Mouse (Mus musculus) CH12.LX (cell line): ENCODE measurements around the gene St14. TPM values are rescaled to one million over a fixed set of nuclear protein-coding genes. Genes with fewer than 3 reads are reported as not detected.

Experiments used
- DNase-seq: peaks from one replicate; pipeline ENCODE4 v3.0.0-alpha.2; 2013; ENCODE audit errors: extremely low read depth
- H3K27ac ChIP-seq: 2 replicates; pipeline ENCODE4 v1.5.1; 2012; ENCODE audit warnings: low read depth, mild to moderate bottlenecking, control low read depth, moderate library complexity; ENCODE audit not compliant: insufficient read depth
- H3K27me3 ChIP-seq: replicated peaks from 2 replicates; pipeline ENCODE3; 2012; ENCODE audit warnings: inconsistent platforms
- H3K36me3 ChIP-seq, 2 experiments: replicated peaks in 1 of 2; 2 replicates each; pipeline versions ENCODE3 to v1.6.1; 2012; ENCODE audit warnings: inconsistent platforms in 1 of 2, low read length in 1 of 2, mild to moderate bottlenecking in 1 of 2, mixed read lengths in 1 of 2, moderate library complexity in 1 of 2; ENCODE audit not compliant: control insufficient read depth in 1 of 2, insufficient read depth in 1 of 2
- H3K4me1 ChIP-seq, 2 experiments: 2 replicates each; pipeline ENCODE4 v1.6.1; 2012; ENCODE audit warnings: inconsistent platforms in 1 of 2, moderate library complexity in 1 of 2; ENCODE audit not compliant: insufficient read depth in 2 of 2, control insufficient read depth in 1 of 2
- H3K4me2 ChIP-seq: 2 replicates; pipeline ENCODE4 v1.6.1; 2012; ENCODE audit warnings: low read depth, mild to moderate bottlenecking, control low read depth; ENCODE audit not compliant: poor library complexity, insufficient read depth, severe bottlenecking
- H3K4me3 ChIP-seq, 3 experiments: fragments of 150-350 bp in 1 of 3; sonication (generic) in 1 of 3; replicated peaks in 1 of 3; 2 replicates each; pipeline versions ENCODE3 to v1.5.1; 2011 to 2012; ENCODE audit warnings: low read depth in 2 of 3, low read length in 2 of 3, mild to moderate bottlenecking in 2 of 3, moderate library complexity in 2 of 3, control low read depth in 1 of 3, improper control_type of control experiment in 1 of 3, inconsistent platforms in 1 of 3, mixed read lengths in 1 of 3; ENCODE audit not compliant: poor library complexity in 1 of 3
- H3K79me2 ChIP-seq: replicated peaks from 2 replicates; pipeline ENCODE4 v1.6.1; 2012; ENCODE audit warnings: mild to moderate bottlenecking, moderate library complexity; ENCODE audit not compliant: control insufficient read depth, poor library complexity, insufficient read depth, severe bottlenecking; ENCODE audit errors: extremely low read depth
- H3K9ac ChIP-seq: 2 replicates; pipeline ENCODE4 v1.6.1; 2012; ENCODE audit warnings: low read depth, mild to moderate bottlenecking, control low read depth, moderate library complexity; ENCODE audit not compliant: insufficient read depth
- H3K9me3 ChIP-seq: replicated peaks from 2 replicates; pipeline ENCODE3; 2012; ENCODE audit warnings: low read length, inconsistent platforms, mixed read lengths
- BHLHE40 ChIP-seq: IDR thresholded peaks from 2 replicates; pipeline ENCODE4 v1.6.1; 2011; ENCODE audit warnings: mild to moderate bottlenecking, low read depth, low read length, improper control_type of control experiment
- CHD1 ChIP-seq: IDR thresholded peaks from 2 replicates; pipeline ENCODE4 v1.6.1; 2012; ENCODE audit warnings: low read depth, low read length, improper control_type of control experiment, inconsistent platforms
- CTCF ChIP-seq, 2 experiments: IDR thresholded peaks in 1 of 2; conservative IDR thresholded peaks in 1 of 2; 2 replicates each; pipeline ENCODE4 v1.5.1; 2011 to 2012; ENCODE audit warnings: low read depth in 2 of 2, low read length in 2 of 2, improper control_type of control experiment in 1 of 2, inconsistent platforms in 1 of 2, mild to moderate bottlenecking in 1 of 2, moderate library complexity in 1 of 2
- ELF1 ChIP-seq: IDR thresholded peaks from 2 replicates; pipeline ENCODE4 v1.6.1; 2014; ENCODE audit warnings: low read depth, mild to moderate bottlenecking, inconsistent platforms, low read length, improper control_type of control experiment
- EP300 ChIP-seq: IDR thresholded peaks from 2 replicates; pipeline ENCODE4 v1.6.1; 2011; ENCODE audit warnings: low read length, improper control_type of control experiment
- ETS1 ChIP-seq: conservative IDR thresholded peaks from 2 replicates; pipeline ENCODE4 v1.6.1; 2012; ENCODE audit warnings: low read depth, mild to moderate bottlenecking, inconsistent platforms, low read length, improper control_type of control experiment, moderate library complexity
- GABPA ChIP-seq: IDR thresholded peaks from 2 replicates; pipeline ENCODE4 v1.6.1; 2012; ENCODE audit warnings: low read depth, low read length, improper control_type of control experiment, inconsistent platforms; ENCODE audit not compliant: insufficient replicate concordance
- IRF4 ChIP-seq: IDR thresholded peaks from 2 replicates; pipeline ENCODE4 v1.6.1; 2014; ENCODE audit warnings: low read depth, mild to moderate bottlenecking, inconsistent platforms, low read length, improper control_type of control experiment
- JUN ChIP-seq: IDR thresholded peaks from 2 replicates; pipeline ENCODE4 v1.6.1; 2011; ENCODE audit warnings: low read depth, mild to moderate bottlenecking, low read length, improper control_type of control experiment, moderate library complexity; ENCODE audit not compliant: insufficient read depth
- JUND ChIP-seq: conservative IDR thresholded peaks from 2 replicates; pipeline ENCODE4 v1.6.1; 2011; ENCODE audit warnings: low read depth, low read length, improper control_type of control experiment
- KAT2A ChIP-seq: IDR thresholded peaks from 2 replicates; pipeline ENCODE4 v1.6.1; 2012; ENCODE audit warnings: low read length, improper control_type of control experiment, inconsistent platforms; ENCODE audit not compliant: insufficient replicate concordance
- MAFK ChIP-seq: IDR thresholded peaks from 2 replicates; pipeline ENCODE4 v1.6.1; 2011; ENCODE audit warnings: low read length, improper control_type of control experiment; ENCODE audit not compliant: insufficient replicate concordance
- MAX ChIP-seq: IDR thresholded peaks from 2 replicates; pipeline ENCODE4 v1.6.1; 2011; ENCODE audit warnings: low read length, improper control_type of control experiment
- MEF2A ChIP-seq: IDR thresholded peaks from 2 replicates; pipeline ENCODE4 v1.6.1; 2014; ENCODE audit warnings: low read depth, mild to moderate bottlenecking, inconsistent platforms, low read length, improper control_type of control experiment, borderline replicate concordance
- MXI1 ChIP-seq: IDR thresholded peaks from 2 replicates; pipeline ENCODE4 v1.6.1; 2011; ENCODE audit warnings: mild to moderate bottlenecking, low read depth, low read length, improper control_type of control experiment
- NRF1 ChIP-seq: IDR thresholded peaks from 2 replicates; pipeline ENCODE4 v1.6.1; 2014; ENCODE audit warnings: low read depth, mild to moderate bottlenecking, inconsistent platforms, low read length, improper control_type of control experiment, moderate library complexity
- PAX5 ChIP-seq: IDR thresholded peaks from 2 replicates; pipeline ENCODE4 v1.6.1; 2012; ENCODE audit warnings: low read length, inconsistent platforms, mixed read lengths
- POLR2AphosphoS2 ChIP-seq: IDR thresholded peaks from 2 replicates; pipeline ENCODE4 v1.6.1; 2011; ENCODE audit warnings: low read depth, low read length, improper control_type of control experiment
- RAD21 ChIP-seq: IDR thresholded peaks from 2 replicates; pipeline ENCODE4 v1.6.1; 2011; ENCODE audit warnings: low read depth, mild to moderate bottlenecking, low read length, improper control_type of control experiment, moderate library complexity
- SMC3 ChIP-seq: IDR thresholded peaks from 2 replicates; pipeline ENCODE4 v1.6.1; 2011; ENCODE audit warnings: low read depth, low read length, improper control_type of control experiment
- TCF12 ChIP-seq: IDR thresholded peaks from 2 replicates; pipeline ENCODE4 v1.6.1; 2014; ENCODE audit warnings: low read depth, mild to moderate bottlenecking, inconsistent platforms, low read length, improper control_type of control experiment
- UBTF ChIP-seq: IDR thresholded peaks from 2 replicates; pipeline ENCODE4 v1.6.1; 2012; ENCODE audit warnings: low read depth, mild to moderate bottlenecking, inconsistent platforms, low read length, improper control_type of control experiment, moderate library complexity
- USF2 ChIP-seq: conservative IDR thresholded peaks from 2 replicates; pipeline ENCODE4 v1.6.1; 2011; ENCODE audit warnings: low read depth, low read length, improper control_type of control experiment
- ZC3H11A ChIP-seq: IDR thresholded peaks from 2 replicates; pipeline ENCODE4 v1.6.1; 2012; ENCODE audit warnings: low read depth, mild to moderate bottlenecking, inconsistent platforms, low read length, improper control_type of control experiment
- ZNF384 ChIP-seq: IDR thresholded peaks from 2 replicates; pipeline ENCODE4 v1.6.1; 2012; ENCODE audit warnings: low read depth, low read length, improper control_type of control experiment, inconsistent platforms
- dilution Hi-C: fragments of 300-500 bp; cut with MboI; formaldehyde crosslinking; loops from 2 replicates; pipeline ENCODE4 v1.14.3; 2020; ENCODE audit warnings: low sequenced_read_pairs; ENCODE audit not compliant: extremely low pct_unique_long_range_greater_than_20kb, extremely low pct_ligation_motif_present
- in situ Hi-C: fragments of 300-500 bp; cut with MboI; formaldehyde crosslinking; loops from 3 replicates; pipeline ENCODE4 v1.14.3; 2019; ENCODE audit warnings: low sequenced_read_pairs, low pct_ligation_motif_present, low pct_unique_long_range_greater_than_20kb, mixed read lengths
- polyA plus RNA-seq: library from polyadenylated mRNA; unstranded; fragments of >175 nt; gene quantifications from 2 replicates; pipeline ENCODE4 v1.2.1, GENCODE M21; 2012; ENCODE audit warnings: low read depth; ENCODE audit not compliant: insufficient read length
- total RNA-seq, 2 experiments: library from RNA; depleted of rRNA; stranded (reverse); fragments of 300-350 nt in 1 of 2; fragments of >200 nt in 1 of 2; gene quantifications; 2 replicates each; pipeline ENCODE4 v1.2.3; 2012 to 2014

Gene St14
- total and polyA plus RNA-seq, 3 experiments, result 4.3 to 10.9 (median 8.6) TPM

DNA sequence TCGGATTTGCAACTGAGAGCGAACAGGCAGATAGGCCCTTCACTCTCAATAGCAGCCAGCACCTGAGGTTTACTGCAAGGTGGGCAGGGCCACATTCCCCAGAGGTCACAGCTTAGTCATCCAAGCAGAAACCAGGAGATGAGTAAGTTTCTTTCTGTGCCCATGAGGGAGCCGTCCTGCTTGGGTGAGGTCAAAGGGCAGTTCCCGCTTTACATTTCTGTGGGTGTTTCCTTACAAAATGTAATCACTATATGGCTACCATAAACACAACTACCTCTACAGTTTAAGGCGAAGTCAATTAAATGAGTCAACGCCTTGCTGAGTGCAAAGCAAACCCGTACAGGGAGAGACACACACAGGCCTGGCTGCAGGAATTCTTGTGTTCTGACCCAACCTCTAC is 16.5 kb upstream of the St14 start:
- H3K27me3 ChIP-seq, result no peaks in the 10 kb centered on the region
- no peak overlapping the region for H3K9ac ChIP-seq
- no peak for TF ChIP-seq JUN
- TF ChIP-seq ZC3H11A, result no peak
- TF ChIP-seq MEF2A, result no peak
- TF ChIP-seq USF2, result no peak
- TF ChIP-seq RAD21, result no peak
- TF ChIP-seq ETS1, result 0 out of 2 replicates have a peak, but pooled peaks have one; percentile 18
- no peak for TF ChIP-seq KAT2A
- peak; percentile 29; the same call in 1 of the 2 replicates for TF ChIP-seq BHLHE40
- no peak for TF ChIP-seq ZNF384
- no peak for TF ChIP-seq GABPA
- peak; percentile 14; the same call in 1 of the 2 replicates for TF ChIP-seq IRF4
- no peak for TF ChIP-seq CHD1
- TF ChIP-seq PAX5, result no peak
- TF ChIP-seq CTCF (conservative IDR thresholded peaks at IDR 0.05 in 1 of 2, IDR thresholded peaks at IDR 0.05 in 1 of 2; ENCODE audit: low read depth in 2 of 2, low read length in 2 of 2), result no peak
- no peak for TF ChIP-seq MAX
- no peak for TF ChIP-seq JUND
- TF ChIP-seq SMC3, result no peak
- no peak for TF ChIP-seq POLR2AphosphoS2
- H3K4me2 ChIP-seq, result no peak overlapping the region
- no peak overlapping the region for H3K27ac ChIP-seq
- no peak overlapping the region for H3K4me3 ChIP-seq
- H3K36me3 ChIP-seq, result peaks cover 16 to 29% of the 10 kb centered on the region in 2 experiments
- no peaks in the 10 kb centered on the region for H3K79me2 ChIP-seq
- H3K4me1 ChIP-seq, result peaks cover 17 to 53% of the 10 kb centered on the region in 2 experiments
- dilution Hi-C loops (no loop called here), in situ Hi-C loops (no loop called here)
- DNase-seq, result peak; percentile 36
- H3K9me3 ChIP-seq, result no peaks in the 10 kb centered on the region

DNA sequence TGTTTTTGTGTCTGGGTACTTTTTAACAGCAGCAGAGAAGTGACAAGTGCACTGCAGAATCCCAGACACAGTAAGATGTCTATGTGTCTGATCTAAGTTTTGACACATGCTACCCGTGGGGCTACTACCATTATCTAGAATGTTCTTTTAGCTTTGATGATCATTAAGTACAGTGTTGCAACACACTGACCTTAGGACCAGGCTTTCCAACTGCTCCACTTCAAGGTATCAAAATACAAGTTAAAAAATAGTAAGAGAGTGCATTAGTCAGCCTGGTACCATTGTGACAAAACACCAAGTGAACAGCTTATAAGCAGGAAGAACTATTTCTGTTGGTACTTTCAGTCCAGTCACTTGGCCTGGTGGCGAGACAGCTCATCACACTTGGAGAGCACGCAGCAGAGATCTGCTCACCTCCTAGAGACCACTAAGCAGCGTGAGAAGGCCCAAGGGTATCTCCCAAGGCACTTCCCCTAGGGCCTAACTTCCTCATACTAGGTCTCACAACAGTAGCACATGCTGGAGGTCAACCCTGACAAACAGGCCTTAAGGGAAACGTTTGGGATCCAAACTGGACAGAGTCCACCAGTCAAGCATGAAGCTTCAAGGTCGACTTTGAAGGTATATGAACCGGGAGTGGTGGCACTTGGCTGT is 13.7 kb upstream of the St14 start:
- dilution Hi-C loops, result no loop called here
- in situ Hi-C loops, result no loop called here
- TF ChIP-seq BHLHE40, result peak; percentile 94
- no peak for TF ChIP-seq CTCF (conservative IDR thresholded peaks at IDR 0.05 in 1 of 2, IDR thresholded peaks at IDR 0.05 in 1 of 2; ENCODE audit: low read depth in 2 of 2, low read length in 2 of 2)
- no peak for TF ChIP-seq NRF1
- TF ChIP-seq MAFK, result no peak
- TF ChIP-seq ETS1, result peak; percentile 79
- no peak for TF ChIP-seq UBTF
- TF ChIP-seq ZC3H11A, result no peak
- TF ChIP-seq IRF4, result peak; percentile 53; the same call in 1 of the 2 replicates
- TF ChIP-seq ELF1, result peak; percentile 52; the same call in 1 of the 2 replicates
- 0 out of 2 replicates have a peak, but pooled peaks have one; percentile 32 for TF ChIP-seq EP300
- TF ChIP-seq TCF12, result no peak
- peak; percentile 64; the same call in 1 of the 2 replicates for TF ChIP-seq MAX
- TF ChIP-seq MXI1, result peak; percentile 32; the same call in 1 of the 2 replicates
- no peak for TF ChIP-seq POLR2AphosphoS2
- TF ChIP-seq JUN, result no peak

More for the DNA sequence above, 13.7 kb upstream of the St14 start:
- H3K27me3 ChIP-seq, result no peaks in the 10 kb centered on the region
- H3K27ac ChIP-seq, result no peak overlapping the region
- H3K4me1 ChIP-seq, result peaks cover 20 to 69% of the 10 kb centered on the region in 2 experiments
- DNase-seq, result peak; percentile 86
- H3K9ac ChIP-seq, result no peak overlapping the region
- H3K4me2 ChIP-seq, result no peak overlapping the region
- no peaks in the 10 kb centered on the region for H3K9me3 ChIP-seq
- no peaks in the 10 kb centered on the region for H3K79me2 ChIP-seq
- no peak overlapping the region for H3K4me3 ChIP-seq
- peaks cover 5 to 12% of the 10 kb centered on the region in 2 experiments for H3K36me3 ChIP-seq
